Mouse (Mus musculus) stomach, postnatal 0 days (tissue): ENCODE measurements around the gene Tecta.

Experiments used
- CTCF ChIP-seq: IDR thresholded peaks from 2 replicates; pipeline ENCODE4 v1.5.1; 2016; ENCODE audit warnings: antibody characterized with exemption, low read depth, mild to moderate bottlenecking, moderate library complexity
- EP300 ChIP-seq: optimal IDR thresholded peaks from 2 replicates; pipeline ENCODE3; 2016; ENCODE audit warnings: antibody characterized with exemption

GRCm38 (mm10) chr9:42349791-42350190 is 49.9 kb downstream of the Tecta start:
- no peak for TF ChIP-seq CTCF
- no peak for TF ChIP-seq EP300
